Mouse (Mus musculus): ENCODE measurements at regions not wholly inside any gene's neighbourhood (a gene's known extent, or its start where the extent isn't known, plus 50 kb on each side); places are given as distances from the start of the nearest gene placed in this dataset.

DNA sequence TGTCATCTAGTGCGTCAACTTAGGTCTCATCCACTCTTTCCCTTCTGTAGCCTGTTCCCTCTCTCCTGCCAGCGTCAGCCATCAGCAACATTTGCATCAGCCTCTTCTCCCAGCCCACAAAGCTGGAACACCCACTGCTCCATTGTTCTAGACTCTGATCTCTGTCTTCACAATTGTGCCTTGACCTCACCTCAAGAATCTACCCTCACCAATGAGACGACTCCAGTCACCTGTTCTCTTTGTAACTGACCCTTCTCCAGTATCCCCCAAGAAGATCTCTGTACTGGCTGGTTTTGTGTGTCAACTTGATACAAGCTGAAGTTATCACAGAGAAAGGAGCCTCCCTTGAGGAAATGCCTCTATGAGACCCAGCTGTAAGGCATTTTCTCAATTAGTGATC is 205.7 kb upstream of the Klf3 start:
- H3K4me3 ChIP-seq (ENCODE audit: insufficient read depth, low read length): no peak overlapping the region
- H3K4me1 ChIP-seq (ENCODE audit: control insufficient read depth, insufficient read depth, low read length): no peaks in the 10 kb centered on the region
- TF ChIP-seq POLR2A (IDR thresholded peaks at IDR 0.05; ENCODE audit: extremely low read depth, insufficient read depth, low read length) (no peak), CTCF (IDR thresholded peaks at IDR 0.05; ENCODE audit: extremely low read depth, insufficient read depth, low read length) (no peak)

DNA sequence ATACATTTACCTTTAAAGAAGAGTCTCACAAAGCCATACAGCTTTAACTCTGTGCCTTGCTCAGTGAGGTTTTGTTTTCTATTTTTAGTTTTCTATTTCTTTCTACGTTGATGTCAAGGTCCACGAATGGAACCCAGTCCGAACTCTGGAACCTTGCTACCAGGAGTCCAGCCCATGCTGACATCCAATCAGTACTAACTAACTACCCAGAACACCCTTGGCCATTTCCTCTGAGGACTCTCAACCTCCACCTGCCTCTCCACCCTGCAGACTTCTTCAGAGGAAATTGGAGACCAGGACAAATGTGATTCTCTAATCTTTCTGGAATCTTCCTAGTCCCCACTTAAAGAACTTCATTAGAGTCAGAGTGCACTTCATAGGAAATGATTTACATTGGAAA is 204.6 kb upstream of the Klf3 start:
- Histone ChIP-seq H3K27ac (ENCODE audit: insufficient read depth, low read length) (no peak overlapping the region), H3K4me1 (ENCODE audit: control insufficient read depth, insufficient read depth, low read length) (no peaks in the 10 kb centered on the region), H3K4me3 (ENCODE audit: insufficient read depth, low read length) (no peak overlapping the region)
- no peak for TF ChIP-seq POLR2A (IDR thresholded peaks at IDR 0.05; ENCODE audit: extremely low read depth, insufficient read depth, low read length)
- TF ChIP-seq CTCF (IDR thresholded peaks at IDR 0.05; ENCODE audit: extremely low read depth, insufficient read depth, low read length): no peak

More for the DNA sequence above, 205.7 kb upstream of the Klf3 start:
- no peak overlapping the region for H3K27ac ChIP-seq (ENCODE audit: insufficient read depth, low read length)

DNA sequence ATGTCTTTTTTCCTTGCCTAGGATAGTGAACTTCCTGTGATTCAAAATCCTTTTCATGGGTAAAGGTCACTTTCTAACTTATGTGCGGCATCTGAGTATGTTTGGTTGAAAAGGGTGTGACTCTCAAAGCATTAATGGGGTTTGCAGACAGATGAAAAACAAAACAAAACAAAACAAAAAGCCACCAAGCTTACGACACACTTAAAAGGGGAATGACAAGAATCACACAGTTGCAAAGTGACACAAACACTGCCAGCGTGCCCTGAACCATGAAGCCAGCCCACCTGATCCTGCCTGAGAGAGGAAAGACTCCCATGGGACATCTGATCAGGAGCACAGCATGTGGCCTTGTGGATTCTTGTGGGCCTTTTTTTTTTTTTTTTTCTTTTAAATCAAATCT is 204.2 kb upstream of the Klf3 start:
- no peak for TF ChIP-seq POLR2A (IDR thresholded peaks at IDR 0.05; ENCODE audit: extremely low read depth, insufficient read depth, low read length)
- TF ChIP-seq CTCF (IDR thresholded peaks at IDR 0.05; ENCODE audit: extremely low read depth, insufficient read depth, low read length): no peak
- H3K4me3 ChIP-seq (ENCODE audit: insufficient read depth, low read length): no peak overlapping the region
- no peak overlapping the region for H3K27ac ChIP-seq (ENCODE audit: insufficient read depth, low read length)
- no peaks in the 10 kb centered on the region for H3K4me1 ChIP-seq (ENCODE audit: control insufficient read depth, insufficient read depth, low read length)

DNA sequence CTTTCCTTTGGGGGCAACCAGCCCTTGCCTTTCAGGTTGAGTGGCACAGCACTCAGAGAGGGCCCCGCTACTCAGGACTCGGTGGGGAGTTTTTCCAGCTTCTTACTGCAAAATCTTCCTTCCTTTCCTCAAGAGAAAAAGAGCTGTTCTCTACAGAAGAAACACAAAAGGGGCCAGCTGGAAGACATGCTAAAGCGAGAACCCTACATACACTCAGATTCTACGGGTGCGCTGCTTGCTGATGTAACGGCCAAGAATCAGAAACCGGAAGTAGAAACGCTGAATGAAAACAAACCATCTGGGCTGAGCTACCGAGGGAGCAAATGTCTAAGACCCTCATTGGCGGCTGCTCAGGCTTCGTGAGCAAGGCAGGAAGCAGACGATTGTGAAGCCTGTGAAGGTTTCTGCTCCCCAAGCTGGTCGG is 203.3 kb upstream of the Klf3 start:
- Histone ChIP-seq H3K4me3 (ENCODE audit: insufficient read depth, low read length) (peak overlapping the region; percentile 14; the same call in 1 of the 2 replicates), H3K27ac (ENCODE audit: insufficient read depth, low read length) (no peak overlapping the region), H3K4me1 (ENCODE audit: control insufficient read depth, insufficient read depth, low read length) (no peaks in the 10 kb centered on the region)
- TF ChIP-seq CTCF (IDR thresholded peaks at IDR 0.05; ENCODE audit: extremely low read depth, insufficient read depth, low read length) (no peak), POLR2A (IDR thresholded peaks at IDR 0.05; ENCODE audit: extremely low read depth, insufficient read depth, low read length) (no peak)

DNA sequence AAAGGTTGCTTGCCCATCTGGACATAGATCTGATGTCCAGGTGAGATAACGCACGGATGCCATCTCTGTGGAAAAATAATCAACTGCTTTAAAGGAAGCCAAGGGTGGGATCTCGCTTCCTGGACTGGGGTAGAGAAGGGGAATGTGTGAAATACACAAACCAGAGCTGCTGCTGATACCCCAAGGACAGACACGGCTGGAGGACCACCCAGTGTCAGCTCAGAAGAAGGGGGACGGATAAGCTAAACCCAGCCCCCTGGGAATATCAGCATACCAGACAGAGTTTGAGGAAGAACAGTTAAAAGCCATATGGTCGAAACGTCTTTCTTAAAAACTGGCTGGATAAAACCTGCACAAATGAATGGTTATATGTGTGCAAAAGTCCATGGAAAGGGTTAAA is 202.8 kb upstream of the Klf3 start:
- no peaks in the 10 kb centered on the region for H3K4me1 ChIP-seq (ENCODE audit: control insufficient read depth, insufficient read depth, low read length)
- TF ChIP-seq POLR2A (IDR thresholded peaks at IDR 0.05; ENCODE audit: extremely low read depth, insufficient read depth, low read length) (no peak), CTCF (IDR thresholded peaks at IDR 0.05; ENCODE audit: extremely low read depth, insufficient read depth, low read length) (no peak)
- 0 out of 2 replicates have a peak overlapping the region, but pooled peaks have one; percentile 14 for H3K4me3 ChIP-seq (ENCODE audit: insufficient read depth, low read length)
- no peak overlapping the region for H3K27ac ChIP-seq (ENCODE audit: insufficient read depth, low read length)

DNA sequence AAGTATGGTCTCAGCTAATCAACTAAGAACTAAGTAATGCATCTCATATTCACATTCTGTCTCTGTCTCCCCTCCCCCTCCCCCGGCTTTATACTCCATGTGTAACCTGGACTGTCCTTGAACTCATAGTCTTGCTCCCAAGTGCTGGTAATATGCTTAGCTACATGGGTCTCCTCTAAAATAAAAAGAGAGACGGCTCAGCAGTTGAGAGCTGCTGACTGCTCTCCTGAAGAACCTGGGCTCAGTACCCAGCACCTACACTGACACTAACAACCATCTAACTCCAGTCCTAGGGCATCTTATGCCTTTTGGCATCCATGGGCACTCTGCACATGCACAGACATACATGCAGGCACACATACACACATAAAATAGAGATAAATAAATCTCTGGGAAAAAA is 202.4 kb upstream of the Klf3 start:
- Histone ChIP-seq H3K27ac (ENCODE audit: insufficient read depth, low read length) (no peak overlapping the region), H3K4me3 (ENCODE audit: insufficient read depth, low read length) (no peak overlapping the region), H3K4me1 (ENCODE audit: control insufficient read depth, insufficient read depth, low read length) (no peaks in the 10 kb centered on the region)
- TF ChIP-seq POLR2A (IDR thresholded peaks at IDR 0.05; ENCODE audit: extremely low read depth, insufficient read depth, low read length): no peak
- TF ChIP-seq CTCF (IDR thresholded peaks at IDR 0.05; ENCODE audit: extremely low read depth, insufficient read depth, low read length): no peak

DNA sequence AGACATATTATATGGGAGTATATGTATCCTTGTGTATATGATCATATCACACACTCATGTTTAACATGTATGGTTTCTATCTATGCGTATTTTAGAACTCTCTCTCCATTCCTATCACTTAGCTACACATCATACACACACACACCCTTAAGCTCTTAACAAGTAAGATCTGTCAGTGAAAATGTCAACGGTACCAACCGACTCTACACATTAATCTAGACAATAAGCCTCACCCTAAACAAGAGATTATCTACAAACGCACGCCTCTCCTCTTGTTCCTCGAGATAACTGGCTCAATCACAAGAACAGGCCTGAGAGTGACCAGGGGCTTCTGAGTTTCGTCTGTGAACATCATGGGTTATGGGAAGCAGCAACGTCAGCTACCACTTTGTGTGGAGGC is 201.9 kb upstream of the Klf3 start:
- Histone ChIP-seq H3K4me3 (ENCODE audit: insufficient read depth, low read length) (no peak overlapping the region), H3K4me1 (ENCODE audit: control insufficient read depth, insufficient read depth, low read length) (no peaks in the 10 kb centered on the region), H3K27ac (ENCODE audit: insufficient read depth, low read length) (no peak overlapping the region)
- TF ChIP-seq POLR2A (IDR thresholded peaks at IDR 0.05; ENCODE audit: extremely low read depth, insufficient read depth, low read length) (no peak), CTCF (IDR thresholded peaks at IDR 0.05; ENCODE audit: extremely low read depth, insufficient read depth, low read length) (no peak)

DNA sequence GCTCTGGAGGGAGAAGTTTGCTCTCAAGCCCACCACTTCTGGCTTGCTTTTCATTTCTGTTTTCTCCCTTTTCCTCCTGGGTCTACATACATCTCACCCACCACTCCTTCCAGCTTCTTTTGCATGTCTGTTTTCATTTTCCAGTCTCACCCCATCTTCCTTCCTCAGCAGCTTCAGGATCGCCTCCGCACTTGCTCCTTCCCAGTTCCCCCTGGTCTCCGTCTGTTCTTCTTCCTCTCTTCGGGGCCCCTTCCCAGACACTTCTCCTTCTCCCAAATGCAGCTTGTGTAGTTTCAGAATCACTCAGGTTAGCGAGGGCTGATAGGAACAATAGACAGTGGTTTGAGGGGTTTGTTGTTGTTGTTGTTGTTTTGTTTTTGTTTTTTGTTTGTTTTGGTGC is 201.4 kb upstream of the Klf3 start:
- Histone ChIP-seq H3K4me1 (ENCODE audit: control insufficient read depth, insufficient read depth, low read length) (no peaks in the 10 kb centered on the region), H3K27ac (ENCODE audit: insufficient read depth, low read length) (no peak overlapping the region), H3K4me3 (ENCODE audit: insufficient read depth, low read length) (no peak overlapping the region)
- TF ChIP-seq CTCF (IDR thresholded peaks at IDR 0.05; ENCODE audit: extremely low read depth, insufficient read depth, low read length) (no peak), POLR2A (IDR thresholded peaks at IDR 0.05; ENCODE audit: extremely low read depth, insufficient read depth, low read length) (no peak)

DNA sequence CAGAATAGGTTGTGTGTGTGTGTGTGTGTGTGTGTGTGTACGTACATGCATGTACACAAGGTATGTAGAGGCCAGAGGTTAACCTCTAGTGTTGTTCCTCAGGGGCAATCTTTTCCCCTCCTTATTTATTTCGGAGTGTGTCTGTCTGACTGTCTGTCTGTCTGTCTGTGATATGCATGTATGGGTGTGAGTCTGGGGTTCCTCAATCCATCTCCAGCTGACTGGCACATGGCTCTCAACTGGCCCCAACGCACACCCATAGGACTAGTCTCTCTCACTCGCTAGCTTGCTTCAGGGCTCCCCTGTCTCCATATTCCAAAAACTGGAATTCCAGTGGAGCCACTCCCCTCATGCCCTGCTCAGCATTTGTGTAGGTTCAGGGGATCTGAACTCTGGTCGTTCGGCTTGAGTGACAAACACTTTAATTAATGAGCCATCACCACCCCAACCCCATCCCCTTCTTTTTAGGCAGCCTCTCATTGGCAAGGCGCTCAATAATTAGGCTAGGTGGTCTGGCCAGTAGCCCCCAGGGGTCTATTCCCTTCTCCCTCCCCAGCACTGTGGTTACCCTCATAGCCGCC is 200.7 kb upstream of the Klf3 start:
- no peaks in the 10 kb centered on the region for H3K4me1 ChIP-seq (ENCODE audit: control insufficient read depth, insufficient read depth, low read length)
- TF ChIP-seq CTCF (IDR thresholded peaks at IDR 0.05; ENCODE audit: extremely low read depth, insufficient read depth, low read length) (no peak), POLR2A (IDR thresholded peaks at IDR 0.05; ENCODE audit: extremely low read depth, insufficient read depth, low read length) (no peak)

DNA sequence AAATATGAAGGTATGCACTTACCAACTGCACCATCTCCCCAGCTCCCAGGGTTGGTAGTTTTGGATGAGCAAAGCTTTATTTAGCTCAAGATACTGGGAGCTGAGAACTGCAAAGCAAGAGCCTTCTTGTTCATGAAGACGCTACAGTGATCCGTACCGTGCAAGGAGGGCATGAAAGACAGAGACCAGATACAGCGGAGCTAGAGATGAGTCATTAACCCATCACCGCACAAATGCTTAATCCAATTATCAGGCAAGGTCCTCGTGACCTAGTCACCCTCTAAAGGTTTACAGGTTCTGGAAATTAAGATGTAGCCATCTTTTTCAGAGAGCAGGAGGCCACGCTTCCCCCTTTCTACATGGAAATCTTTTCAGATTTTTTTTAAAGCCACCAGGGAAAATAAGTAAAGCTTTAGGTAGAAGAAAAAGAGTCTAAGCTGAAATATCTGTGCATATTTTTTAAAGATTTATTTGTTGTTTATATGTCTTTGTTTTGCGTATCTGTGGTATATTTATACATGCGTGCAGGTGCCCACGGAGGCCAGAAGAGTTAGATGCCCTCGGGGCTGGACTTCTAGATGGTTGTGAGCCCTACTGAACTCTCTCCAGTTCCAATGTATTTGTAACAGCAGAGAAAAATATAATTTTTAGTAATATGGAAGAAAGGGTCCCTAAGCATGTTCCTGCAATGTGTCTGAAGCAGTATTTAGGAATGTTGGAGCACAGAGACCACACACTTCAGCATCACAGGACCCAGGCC is 200.0 kb upstream of the Klf3 start:
- H3K4me1 ChIP-seq (ENCODE audit: control insufficient read depth, insufficient read depth, low read length): no peaks in the 10 kb centered on the region

More for the DNA sequence above, 200.7 kb upstream of the Klf3 start:
- H3K4me3 ChIP-seq (ENCODE audit: insufficient read depth, low read length): no peak overlapping the region
- no peak overlapping the region for H3K27ac ChIP-seq (ENCODE audit: insufficient read depth, low read length)

More for the DNA sequence above, 200.0 kb upstream of the Klf3 start:
- TF ChIP-seq CTCF (IDR thresholded peaks at IDR 0.05; ENCODE audit: extremely low read depth, insufficient read depth, low read length) (no peak), POLR2A (IDR thresholded peaks at IDR 0.05; ENCODE audit: extremely low read depth, insufficient read depth, low read length) (no peak)
- no peak overlapping the region for H3K4me3 ChIP-seq (ENCODE audit: insufficient read depth, low read length)
- no peak overlapping the region for H3K27ac ChIP-seq (ENCODE audit: insufficient read depth, low read length)
